Mouse (Mus musculus): ENCODE measurements around the gene Tnrc6b.

DNA sequence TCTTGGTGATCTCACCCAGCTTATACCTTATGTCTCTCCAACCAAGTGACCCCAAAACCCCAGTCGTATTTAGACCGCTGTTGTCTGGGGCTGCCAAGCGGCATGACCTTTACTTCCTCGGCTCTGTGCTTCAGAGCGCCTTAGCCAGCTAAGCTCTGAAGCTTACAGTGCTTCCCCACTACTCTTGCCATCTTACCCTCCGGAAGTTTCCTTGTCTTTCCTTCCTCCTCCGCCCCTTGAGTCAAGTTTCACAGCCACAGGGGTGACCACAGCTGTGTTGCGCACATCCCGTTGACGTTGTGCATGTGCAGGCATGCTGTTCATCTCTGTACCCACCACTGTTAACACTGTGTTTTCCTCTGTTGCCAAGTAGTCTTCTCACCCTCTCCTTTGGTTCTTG, 185.6 kb downstream of the Tnrc6b start:
- TF ChIP-seq MAFK (IDR thresholded peaks at IDR 0.05; ENCODE audit: insufficient read depth, low read depth, low read length) (no peak), ZC3H11A (IDR thresholded peaks at IDR 0.05; ENCODE audit: borderline replicate concordance, low read depth, low read length) (no peak), ZNF384 (IDR thresholded peaks at IDR 0.05; ENCODE audit: low read depth, low read length) (no peak), HCFC1 (IDR thresholded peaks at IDR 0.05; ENCODE audit: borderline replicate concordance, insufficient read depth, low read length) (no peak)

Data from ES-E14 (cell line).